Mouse (Mus musculus) hindbrain, embryonic 12.5 days (tissue): ENCODE measurements around the gene Clp1. TPM values are rescaled to one million over a fixed set of nuclear protein-coding genes. Genes with fewer than 3 reads are reported as not detected.

ENCODE experiments used
- ATAC-seq: fragments of 200-750 bp; cut with Nextera tagmentation; 2 replicates; pipeline ENCODE4 v1.8.0; 2017; ENCODE audit warnings: moderate TSS enrichment; ENCODE audit not compliant: low FRiP score
- H3K27ac ChIP-seq: fragments of 300-500 bp; sonication (generic); 2 replicates; pipeline ENCODE4 v1.5.1; 2016; ENCODE audit warnings: mild to moderate bottlenecking
- H3K27me3 ChIP-seq: fragments of 300-500 bp; sonication (generic); 2 replicates; pipeline ENCODE4 v1.6.1; 2016; ENCODE audit warnings: mild to moderate bottlenecking
- H3K36me3 ChIP-seq: fragments of 300-500 bp; sonication (generic); 2 replicates; pipeline ENCODE4 v1.6.1; 2016; ENCODE audit warnings: mild to moderate bottlenecking
- H3K4me1 ChIP-seq: fragments of 300-500 bp; sonication (generic); 2 replicates; pipeline ENCODE4 v1.6.1; 2016
- H3K4me2 ChIP-seq: fragments of 300-500 bp; sonication (generic); replicated peaks from 2 replicates; pipeline ENCODE4 v1.6.1; 2016; ENCODE audit warnings: mild to moderate bottlenecking
- H3K4me3 ChIP-seq: fragments of 300-500 bp; sonication (generic); 2 replicates; pipeline ENCODE4 v1.5.1; 2016; ENCODE audit warnings: mild to moderate bottlenecking
- H3K9ac ChIP-seq: fragments of 300-500 bp; sonication (generic); 2 replicates; pipeline ENCODE4 v1.6.1; 2016; ENCODE audit warnings: mild to moderate bottlenecking, moderate library complexity
- H3K9me3 ChIP-seq: fragments of 300-500 bp; sonication (generic); replicated peaks from 2 replicates; pipeline ENCODE4 v1.6.1; 2016; ENCODE audit warnings: mild to moderate bottlenecking
- whole genome bisulfite sequencing: fragments of 180-500 bp; shearing (Covaris S2); methylation state at CpG from one replicate; pipeline ENCODE4 v1.1.7; 2016; 5-methylcytosine and 5-hydroxymethylcytosine counted together
- polyA plus RNA-seq: library from polyadenylated mRNA; unstranded; fragments of >200 nt; fragmentation: Nextera tagmentation; extraction: Ambion mirVana; gene quantifications from 2 replicates; pipeline ENCODE4 v1.2.1, GENCODE M21; 2016

The Clp1 gene
- polyA plus RNA-seq, 1 experiment from 2014 or later: 35.0 TPM

- H3K27ac ChIP-seq: no peak overlapping the region
- no peak overlapping the region for H3K4me2 ChIP-seq
- peak; percentile 73 for ATAC-seq
- no peak overlapping the region for H3K4me3 ChIP-seq
- H3K36me3 ChIP-seq: no peaks in the 10 kb centered on the region
- H3K27me3 ChIP-seq: no peaks in the 10 kb centered on the region
- no peaks in the 10 kb centered on the region for H3K4me1 ChIP-seq
- H3K9ac ChIP-seq: no peak overlapping the region
- no peaks in the 10 kb centered on the region for H3K9me3 ChIP-seq
- 3% methylated on average over 2 of the region's 2 CpGs for WGBS
These were observed 31.5 kb upstream of the Clp1 start for GRCm38 (mm10) chr2:84758542-84759127.

DNA sequence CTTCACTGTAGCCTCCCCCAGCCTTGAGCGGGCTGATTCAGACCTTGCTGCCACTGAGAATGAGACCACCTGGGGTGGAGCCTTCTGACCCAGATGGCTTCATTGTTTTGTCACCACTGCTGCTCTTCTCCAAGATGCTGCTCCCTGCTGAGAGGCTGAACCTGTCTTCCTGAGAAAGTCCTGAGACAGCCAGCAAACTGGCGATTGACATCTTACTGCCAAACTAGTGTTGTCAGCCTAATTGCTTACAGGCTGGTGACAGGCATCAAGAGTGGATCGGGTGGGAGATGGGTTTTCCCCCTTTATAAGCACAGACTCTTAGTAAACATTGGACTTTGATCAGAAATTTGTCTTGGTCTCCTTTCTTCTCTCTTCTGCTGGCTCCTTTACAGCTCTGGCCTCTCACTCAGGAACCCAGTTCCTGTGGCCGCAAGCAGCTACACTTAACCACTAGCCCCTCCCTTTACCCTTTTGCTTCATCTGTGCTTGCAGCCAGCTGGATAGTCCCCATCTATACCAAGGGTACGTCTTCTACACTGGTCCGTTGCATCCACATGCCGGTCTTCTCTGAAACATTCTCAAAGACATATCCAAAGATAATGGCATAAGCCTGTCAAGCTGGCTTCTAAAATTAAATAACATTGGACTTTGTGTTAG lies 30.0 kb upstream of the Clp1 start:
- no peaks in the 10 kb centered on the region for H3K27me3 ChIP-seq
- no peaks in the 10 kb centered on the region for H3K9me3 ChIP-seq
- H3K4me1 ChIP-seq: no peaks in the 10 kb centered on the region
- no peaks in the 10 kb centered on the region for H3K36me3 ChIP-seq
- H3K4me3 ChIP-seq: no peak overlapping the region
- H3K9ac ChIP-seq: no peak overlapping the region
- WGBS: 52% methylated on average over 7 of the region's 7 CpGs
- ATAC-seq: no peak
- H3K4me2 ChIP-seq: no peak overlapping the region
- no peak overlapping the region for H3K27ac ChIP-seq

DNA sequence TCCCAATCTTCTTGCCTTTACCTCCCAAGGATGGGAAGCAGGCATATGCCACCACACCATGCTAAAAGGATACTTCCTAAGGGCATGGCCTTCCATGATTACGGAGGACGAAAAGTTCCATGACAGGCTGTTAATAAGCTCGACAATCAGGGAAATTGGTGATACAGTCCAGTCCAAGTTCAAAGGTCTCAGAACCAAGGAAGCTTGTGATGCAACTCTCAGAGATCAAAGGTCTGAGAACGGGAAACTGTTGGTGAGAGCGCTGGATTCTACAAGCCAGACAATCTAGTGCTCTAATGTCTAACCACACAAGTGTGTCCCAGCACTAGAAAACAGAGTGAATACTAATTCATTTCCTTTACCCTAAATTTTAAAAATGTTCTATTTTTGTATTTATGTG lies 29.1 kb upstream of the Clp1 start:
- WGBS: 82% methylated on average over 5 of the region's 5 CpGs

GRCm38 (mm10) chr2:84750115-84750514 lies 23.0 kb upstream of the Clp1 start:
- Histone ChIP-seq H3K4me3 (no peak overlapping the region), H3K9ac (no peak overlapping the region), H3K9me3 (no peaks in the 10 kb centered on the region), H3K27ac (no peak overlapping the region), H3K27me3 (no peaks in the 10 kb centered on the region), H3K4me2 (no peak overlapping the region), H3K36me3 (no peaks in the 10 kb centered on the region), H3K4me1 (no peaks in the 10 kb centered on the region)
- 71% methylated on average over 6 of the region's 6 CpGs for WGBS
- no peak for ATAC-seq

More for the DNA sequence above, 29.1 kb upstream of the Clp1 start:
- H3K27ac ChIP-seq: no peak overlapping the region
- no peaks in the 10 kb centered on the region for H3K9me3 ChIP-seq
- no peak for ATAC-seq
- no peak overlapping the region for H3K4me3 ChIP-seq
- no peak overlapping the region for H3K4me2 ChIP-seq
- H3K4me1 ChIP-seq: no peaks in the 10 kb centered on the region
- no peaks in the 10 kb centered on the region for H3K27me3 ChIP-seq
- no peaks in the 10 kb centered on the region for H3K36me3 ChIP-seq
- H3K9ac ChIP-seq: no peak overlapping the region

DNA sequence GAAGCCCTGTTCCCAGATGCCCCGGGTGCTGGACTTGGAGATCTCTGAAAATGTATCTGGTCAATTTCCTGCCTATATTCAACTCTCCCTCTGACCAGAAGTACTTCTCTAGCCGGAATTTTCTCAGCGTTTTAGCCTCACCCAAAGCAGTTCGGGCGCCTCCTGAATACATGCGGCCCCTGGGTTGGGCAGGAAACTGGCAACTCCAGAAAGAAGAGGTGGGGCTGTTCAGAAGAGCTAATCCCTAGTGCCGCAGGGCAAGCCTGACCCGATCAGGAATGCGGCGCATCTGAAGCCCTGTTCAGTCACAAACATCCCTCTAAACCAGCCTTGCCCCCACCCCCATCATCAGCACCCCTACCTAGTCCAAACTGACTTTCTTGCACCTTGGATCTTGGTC lies 17.0 kb upstream of the Clp1 start:
- 2% methylated on average over 10 of the region's 10 CpGs for WGBS
- ATAC-seq: peak; percentile 13

DNA sequence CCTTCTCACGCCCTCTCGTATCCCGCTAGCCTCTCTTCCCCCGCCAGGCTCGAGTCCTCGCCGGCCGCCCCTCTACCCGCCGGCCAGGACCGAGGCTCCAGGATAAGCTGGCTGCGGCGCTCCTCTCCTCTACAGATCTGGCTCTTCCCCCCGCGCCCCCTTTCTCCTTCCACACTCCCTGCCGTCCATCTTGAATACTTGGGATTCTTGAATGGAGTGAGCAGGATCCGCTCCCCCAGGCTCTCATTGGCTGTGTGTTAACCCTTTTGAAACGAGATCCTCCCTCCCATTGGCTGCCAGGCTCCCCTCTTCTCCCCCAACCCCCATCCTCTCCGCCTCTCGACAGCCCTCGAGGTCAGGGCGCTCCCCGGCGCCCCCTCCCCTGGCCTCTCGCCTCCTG lies 16.4 kb upstream of the Clp1 start, which contains the start of gene Gm19426:
Gm19426 (minus strand) TSS at position 95 of the 400 bp plus-strand sequence.
- H3K9me3 ChIP-seq: no peaks in the 10 kb centered on the region
- peak within 1 kb of the TSS; percentile 99 for H3K9ac ChIP-seq
- ATAC-seq: peak; percentile 87
- H3K4me1 ChIP-seq: peaks cover 46% of the 10 kb centered on the region
- peak within 1 kb of the TSS; percentile 87 for H3K4me3 ChIP-seq
- peak within 1 kb of the TSS; percentile 99 for H3K27ac ChIP-seq
- peak within 1 kb of the TSS; percentile 89 for H3K4me2 ChIP-seq
- no peaks in the 10 kb centered on the region; the same call in 1 of the 2 replicates for H3K36me3 ChIP-seq
- WGBS: under 1% methylated on average over 22 of the region's 25 CpGs
- H3K27me3 ChIP-seq: no peaks in the 10 kb centered on the region

More for the DNA sequence above, 17.0 kb upstream of the Clp1 start:
- no peaks in the 10 kb centered on the region for H3K9me3 ChIP-seq
- no peaks in the 10 kb centered on the region; the same call in 1 of the 2 replicates for H3K36me3 ChIP-seq
- peak overlapping the region; percentile 89 for H3K4me2 ChIP-seq
- peak overlapping the region; percentile 87 for H3K4me3 ChIP-seq
- peak overlapping the region; percentile 99 for H3K9ac ChIP-seq
- peak overlapping the region; percentile 99 for H3K27ac ChIP-seq
- H3K27me3 ChIP-seq: no peaks in the 10 kb centered on the region
- H3K4me1 ChIP-seq: peaks cover 40% of the 10 kb centered on the region

DNA sequence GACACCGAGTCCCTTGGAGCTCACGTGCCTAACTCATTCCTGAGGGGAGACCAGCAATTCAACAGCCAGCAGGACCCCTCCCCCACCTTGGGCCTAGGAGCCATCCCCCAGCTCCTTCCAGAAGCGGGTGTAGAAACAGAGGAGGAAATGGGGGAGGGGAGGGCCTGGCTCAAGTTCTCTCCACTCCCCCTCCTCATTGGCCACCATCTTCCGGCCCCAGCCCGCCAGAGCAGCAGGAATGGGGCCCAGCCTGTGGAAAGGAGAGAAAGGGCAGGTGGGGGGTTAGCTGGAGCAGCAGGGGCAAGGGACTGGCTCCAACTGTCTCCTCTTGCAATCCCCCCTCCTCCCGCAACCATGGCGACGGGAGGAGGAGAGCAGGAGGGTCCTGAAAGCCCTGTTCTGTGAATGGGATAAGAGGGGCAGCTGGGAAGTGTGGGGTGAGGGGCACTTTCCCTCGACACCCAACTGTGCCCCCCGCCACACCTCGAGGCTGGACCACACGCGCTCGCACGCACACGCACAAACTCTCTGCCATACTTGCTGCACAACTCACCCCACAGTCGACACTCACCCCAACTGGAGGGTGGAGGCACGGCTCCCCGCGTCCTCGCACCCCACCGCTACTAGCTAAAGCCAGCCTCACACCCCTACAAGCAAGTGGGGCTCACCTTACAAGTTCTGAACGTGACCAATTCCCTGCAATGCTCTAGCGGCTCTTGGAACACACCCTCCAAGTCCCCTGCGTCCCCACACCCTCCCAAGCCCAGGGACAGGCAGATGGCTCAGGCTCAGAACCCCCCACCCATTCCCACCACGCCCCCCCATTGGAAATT lies 15.5 kb upstream of the Clp1 start:
- Histone ChIP-seq H3K4me3 (peak overlapping the region; percentile 87), H3K4me2 (peak overlapping the region; percentile 89), H3K27me3 (no peaks in the 10 kb centered on the region), H3K27ac (peak overlapping the region; percentile 99), H3K9me3 (no peaks in the 10 kb centered on the region), H3K4me1 (peaks cover 55% of the 10 kb centered on the region), H3K9ac (peak overlapping the region; percentile 99), H3K36me3 (no peaks in the 10 kb centered on the region; the same call in 1 of the 2 replicates)
- under 1% methylated on average over 26 of the region's 26 CpGs for WGBS
- ATAC-seq: peak; percentile 86

GRCm38 (mm10) chr2:84741841-84742450 lies 14.8 kb upstream of the Clp1 start:
- H3K9ac ChIP-seq: peak overlapping the region; percentile 99
- no peak for ATAC-seq
- peak overlapping the region; percentile 99 for H3K27ac ChIP-seq
- peak overlapping the region; percentile 87 for H3K4me3 ChIP-seq
- WGBS: 2% methylated on average over 5 of the region's 5 CpGs
- no peaks in the 10 kb centered on the region for H3K27me3 ChIP-seq
- H3K4me1 ChIP-seq: peaks cover 62% of the 10 kb centered on the region
- H3K9me3 ChIP-seq: no peaks in the 10 kb centered on the region
- no peaks in the 10 kb centered on the region; the same call in 1 of the 2 replicates for H3K36me3 ChIP-seq
- H3K4me2 ChIP-seq: peak overlapping the region; percentile 89

DNA sequence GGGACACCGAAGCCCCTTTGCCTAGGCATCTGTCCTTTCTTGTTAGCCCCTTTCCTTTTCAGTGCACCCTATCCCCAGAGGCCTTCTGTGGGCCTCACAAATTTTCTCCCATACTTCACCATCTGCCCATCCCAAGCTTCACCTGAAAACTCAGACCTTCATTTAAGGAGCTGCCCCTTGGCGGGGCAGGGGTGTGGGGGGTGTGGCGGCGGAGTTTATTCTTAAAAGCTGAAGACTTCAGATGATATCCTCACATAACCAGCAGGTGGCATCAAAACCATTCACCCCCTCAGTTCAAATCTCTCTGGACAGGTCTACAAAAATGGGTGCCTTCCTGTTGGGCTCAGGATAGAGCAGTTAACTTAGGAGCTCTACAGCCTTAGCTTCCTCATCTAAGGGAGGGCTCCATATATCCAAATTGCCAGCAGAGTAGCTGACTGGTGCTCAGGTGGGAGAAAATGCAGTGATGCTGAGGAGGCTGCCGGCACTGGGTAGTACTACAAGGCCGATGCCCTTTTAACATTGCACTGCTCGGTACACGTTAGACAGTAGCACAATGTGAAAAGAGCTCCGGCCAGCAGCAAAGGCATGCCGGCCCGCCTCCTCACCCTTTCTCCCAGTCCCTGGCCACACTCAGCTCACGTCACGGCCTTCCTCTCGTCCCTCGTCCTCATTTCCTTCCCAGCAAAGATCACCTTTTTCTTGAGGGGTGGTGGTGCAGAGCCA lies 13.6 kb upstream of the Clp1 start:
- H3K4me1 ChIP-seq: peaks cover 74% of the 10 kb centered on the region
- ATAC-seq: no peak
- H3K9ac ChIP-seq: 0 out of 2 replicates have a peak overlapping the region, but pooled peaks have one; percentile 15
- H3K4me3 ChIP-seq: peak overlapping the region; percentile 7; the same call in 1 of the 2 replicates
- WGBS: 68% methylated on average over 15 of the region's 15 CpGs
- H3K27ac ChIP-seq: peak overlapping the region; percentile 58; the same call in 1 of the 2 replicates
- no peaks in the 10 kb centered on the region for H3K27me3 ChIP-seq
- peak overlapping the region; percentile 89 for H3K4me2 ChIP-seq
- no peaks in the 10 kb centered on the region; the same call in 1 of the 2 replicates for H3K36me3 ChIP-seq
- no peaks in the 10 kb centered on the region for H3K9me3 ChIP-seq

GRCm38 (mm10) chr2:84738271-84738911 lies 11.2 kb upstream of the Clp1 start:
- Histone ChIP-seq H3K4me3 (no peak overlapping the region), H3K9me3 (no peaks in the 10 kb centered on the region), H3K36me3 (no peaks in the 10 kb centered on the region; the same call in 1 of the 2 replicates), H3K4me2 (peak overlapping the region; percentile 76), H3K27me3 (no peaks in the 10 kb centered on the region), H3K4me1 (peaks cover 83% of the 10 kb centered on the region), H3K27ac (peak overlapping the region; percentile 52; the same call in 1 of the 2 replicates), H3K9ac (peak overlapping the region; percentile 39; the same call in 1 of the 2 replicates)
- 2% methylated on average over 12 of the region's 12 CpGs for WGBS
- no peak for ATAC-seq

DNA sequence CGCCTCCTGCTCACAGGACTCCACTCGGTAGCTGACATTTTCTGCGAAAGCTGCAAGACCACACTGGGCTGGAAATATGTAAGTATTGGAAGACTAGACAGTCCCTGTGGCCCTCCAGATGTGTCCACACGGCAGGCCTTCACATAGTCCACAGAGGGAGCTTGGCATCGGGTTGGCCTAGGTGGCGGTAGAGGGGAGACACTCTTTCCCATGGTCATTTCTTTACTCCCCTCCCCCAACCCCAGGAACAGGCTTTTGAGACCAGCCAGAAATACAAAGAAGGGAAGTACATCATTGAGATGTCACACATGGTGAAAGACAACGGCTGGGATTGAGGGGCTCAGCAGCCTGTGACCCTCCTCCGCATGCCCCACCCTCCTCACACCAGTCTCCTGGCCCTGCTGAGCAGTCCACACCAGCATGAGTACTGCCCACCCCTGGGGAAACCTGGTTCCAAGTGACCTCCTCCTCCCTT lies 10.3 kb upstream of the Clp1 start:
- Histone ChIP-seq H3K4me1 (peaks cover 87% of the 10 kb centered on the region), H3K27me3 (no peaks in the 10 kb centered on the region), H3K36me3 (no peaks in the 10 kb centered on the region; the same call in 1 of the 2 replicates), H3K27ac (peak overlapping the region; percentile 81), H3K9ac (peak overlapping the region; percentile 57; the same call in 1 of the 2 replicates), H3K4me3 (peak overlapping the region; percentile 53), H3K4me2 (peak overlapping the region; percentile 76), H3K9me3 (no peaks in the 10 kb centered on the region)
- ATAC-seq: peak; percentile 9; the same call in 1 of the 2 replicates
- WGBS: 4% methylated on average over 8 of the region's 8 CpGs
